Mouse (Mus musculus) limb, embryonic 11.5 days (tissue): Measurements from ENCODE around the gene Hydin. TPM values are rescaled to one million over a fixed set of nuclear protein-coding genes. Genes with fewer than 3 reads are reported as not detected.

ENCODE experiments used
- ATAC-seq: fragments of 200-750 bp; cut with Nextera tagmentation; 2 replicates; pipeline ENCODE4 v1.8.0; 2017; ENCODE audit warnings: low read depth; ENCODE audit not compliant: insufficient number of reproducible peaks, low FRiP score, low TSS enrichment
- DNase-seq: peaks from one replicate; pipeline ENCODE4 v3.0.0-alpha.2; 2015; ENCODE audit warnings: low spot score
- H3K27ac ChIP-seq: fragments of 300-500 bp; sonication (generic); replicated peaks from 2 replicates; pipeline ENCODE4 v1.5.1; 2014; ENCODE audit warnings: low read depth, mild to moderate bottlenecking, low read length
- H3K27me3 ChIP-seq: fragments of 300-500 bp; sonication (generic); 2 replicates; pipeline ENCODE4 v1.6.1; 2014; ENCODE audit warnings: mild to moderate bottlenecking, low read length, mixed read lengths; ENCODE audit not compliant: control insufficient read depth, insufficient read depth
- H3K36me3 ChIP-seq: fragments of 300-500 bp; sonication (generic); 2 replicates; pipeline ENCODE4 v1.6.1; 2014; ENCODE audit warnings: mild to moderate bottlenecking, low read length, moderate library complexity, mixed read lengths; ENCODE audit not compliant: control insufficient read depth, insufficient read depth
- H3K4me1 ChIP-seq: fragments of 300-500 bp; sonication (generic); 2 replicates; pipeline ENCODE4 v1.6.1; 2014; ENCODE audit warnings: low read length, mixed read lengths; ENCODE audit not compliant: control insufficient read depth, insufficient read depth
- H3K4me2 ChIP-seq: fragments of 300-500 bp; sonication (generic); 2 replicates; pipeline ENCODE4 v1.6.1; 2014; ENCODE audit warnings: low read depth, mild to moderate bottlenecking, moderate library complexity; ENCODE audit not compliant: severe bottlenecking
- H3K4me3 ChIP-seq: fragments of 300-500 bp; sonication (generic); 2 replicates; pipeline ENCODE4 v1.5.1; 2014; ENCODE audit warnings: low read depth, low read length
- H3K9ac ChIP-seq: fragments of 300-500 bp; sonication (generic); 2 replicates; pipeline ENCODE4 v1.6.1; 2014; ENCODE audit warnings: mild to moderate bottlenecking, low read length
- H3K9me3 ChIP-seq: fragments of 300-500 bp; sonication (generic); 2 replicates; pipeline ENCODE4 v1.6.1; 2016; ENCODE audit warnings: low read length; ENCODE audit not compliant: control insufficient read depth
- WGBS: fragments of 180-500 bp; shearing (Covaris S2); extraction: QIAGEN DNeasy Blood & Tissue Kit; methylation state at CpG from one replicate; pipeline ENCODE4 v1.1.7; 2014; 5-methylcytosine and 5-hydroxymethylcytosine counted together
- polyA plus RNA-seq: library from polyadenylated mRNA; unstranded; fragments of >200 nt; fragmentation: Nextera tagmentation; extraction: Ambion mirVana; gene quantifications from 2 replicates; pipeline ENCODE4 v1.2.1, GENCODE M21; 2014

Hydin gene
- polyA plus RNA-seq, 1 experiment from 2014 or later: not detected

GRCm38 (mm10) chr8:110619208-110619574, 352.4 kb downstream of the Hydin start:
- H3K4me1 ChIP-seq: peaks cover 7% of the 10 kb centered on the region; the same call in 1 of the 2 replicates
- ATAC-seq: no peak
- H3K9me3 ChIP-seq: no peaks in the 10 kb centered on the region
- H3K27me3 ChIP-seq: no peaks in the 10 kb centered on the region
- no peak overlapping the region for H3K27ac ChIP-seq
- no peak for DNase-seq
- WGBS: 27% methylated on average over 8 of the region's 8 CpGs
- peak overlapping the region; percentile 95 for H3K4me3 ChIP-seq
- H3K36me3 ChIP-seq: no peaks in the 10 kb centered on the region
- peak overlapping the region; percentile 68 for H3K9ac ChIP-seq
- H3K4me2 ChIP-seq: peak overlapping the region; percentile 79

GRCm38 (mm10) chr8:110619919-110620318, 353.1 kb downstream of the Hydin start:
- DNase-seq: no peak
- Histone ChIP-seq H3K36me3 (no peaks in the 10 kb centered on the region), H3K27me3 (no peaks in the 10 kb centered on the region), H3K27ac (no peak overlapping the region), H3K4me1 (peaks cover 7% of the 10 kb centered on the region; the same call in 1 of the 2 replicates), H3K9ac (no peak overlapping the region), H3K4me3 (no peak overlapping the region), H3K9me3 (no peaks in the 10 kb centered on the region), H3K4me2 (0 out of 2 replicates have a peak overlapping the region, but pooled peaks have one; percentile 79)
- 92% methylated on average over 5 of the region's 5 CpGs for WGBS
- no peak for ATAC-seq

DNA sequence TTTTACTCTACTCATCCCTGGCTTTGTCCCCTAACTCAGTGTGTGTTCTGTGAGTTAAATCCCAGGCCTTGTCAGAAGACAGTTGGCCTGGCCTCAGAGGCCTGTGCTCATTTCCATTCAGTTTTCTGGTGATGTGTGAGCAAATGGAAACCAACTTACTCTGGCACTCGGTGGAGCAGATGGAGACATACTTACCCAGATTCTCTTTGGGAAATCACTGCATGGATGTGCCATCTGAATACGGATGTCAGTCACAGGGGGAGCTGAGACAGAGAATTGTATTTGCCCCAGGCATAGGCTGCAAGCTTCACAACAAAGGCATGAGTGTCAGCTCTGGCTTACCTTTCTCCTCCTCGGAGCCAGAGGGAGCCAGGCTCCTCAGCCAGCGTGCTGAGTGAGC, 359.7 kb downstream of the Hydin start:
- Histone ChIP-seq H3K27me3 (no peaks in the 10 kb centered on the region), H3K27ac (no peak overlapping the region), H3K9me3 (no peaks in the 10 kb centered on the region), H3K4me3 (no peak overlapping the region), H3K4me2 (no peak overlapping the region), H3K36me3 (no peaks in the 10 kb centered on the region), H3K4me1 (no peaks in the 10 kb centered on the region), H3K9ac (no peak overlapping the region)
- WGBS: 84% methylated on average over 4 of the region's 4 CpGs
- no peak for ATAC-seq
- DNase-seq: no peak

- H3K4me3 ChIP-seq: no peak overlapping the region
- DNase-seq (peak; percentile 72), ATAC-seq (no peak)
- WGBS: 67% methylated on average over 9 of the region's 9 CpGs
- H3K27me3 ChIP-seq: no peaks in the 10 kb centered on the region
- no peaks in the 10 kb centered on the region for H3K9me3 ChIP-seq
- H3K36me3 ChIP-seq: peaks cover 15% of the 10 kb centered on the region; the same call in 1 of the 2 replicates
- no peaks in the 10 kb centered on the region for H3K4me1 ChIP-seq
- H3K4me2 ChIP-seq: no peak overlapping the region
- no peak overlapping the region for H3K9ac ChIP-seq
- no peak overlapping the region for H3K27ac ChIP-seq
These were observed 362.7 kb downstream of the Hydin start for GRCm38 (mm10) chr8:110629245-110630063.

- Histone ChIP-seq H3K4me1 (no peaks in the 10 kb centered on the region), H3K9me3 (no peaks in the 10 kb centered on the region), H3K36me3 (peaks cover 15% of the 10 kb centered on the region; the same call in 1 of the 2 replicates), H3K4me2 (no peak overlapping the region), H3K4me3 (no peak overlapping the region), H3K27me3 (no peaks in the 10 kb centered on the region), H3K9ac (no peak overlapping the region), H3K27ac (no peak overlapping the region)
- 94% methylated on average over 3 of the region's 3 CpGs for WGBS
- ATAC-seq (no peak), DNase-seq (no peak)
These were observed 363.3 kb downstream of the Hydin start for GRCm38 (mm10) chr8:110630079-110630478.

DNA sequence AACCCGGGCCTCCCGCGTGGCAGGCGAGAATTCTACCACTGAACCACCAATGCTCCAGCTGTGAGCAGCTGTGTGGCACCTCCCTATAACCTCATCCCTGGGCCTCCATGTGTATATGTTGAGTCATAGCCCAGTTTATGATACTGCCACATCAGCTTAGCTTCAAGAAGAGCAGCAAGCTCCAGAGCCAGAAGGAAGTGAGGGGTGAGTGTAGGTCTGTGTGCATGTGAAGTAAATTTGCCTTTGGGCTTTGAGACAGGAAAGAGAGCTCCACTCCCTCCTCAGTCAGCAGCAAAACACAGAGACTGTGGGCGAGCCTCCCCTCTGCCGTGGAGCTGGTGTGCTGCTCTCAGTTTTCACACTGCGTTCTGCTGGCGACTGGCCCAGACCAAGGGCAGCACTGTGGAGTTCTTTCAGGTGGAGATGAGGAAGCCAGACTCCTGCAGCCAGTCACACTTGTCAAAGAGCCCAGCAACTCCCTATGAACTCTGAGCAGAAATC, 363.8 kb downstream of the Hydin start:
- no peaks in the 10 kb centered on the region for H3K9me3 ChIP-seq
- H3K4me1 ChIP-seq: no peaks in the 10 kb centered on the region
- DNase-seq: peak; percentile 27
- peaks cover 16% of the 10 kb centered on the region for H3K36me3 ChIP-seq
- no peak overlapping the region for H3K27ac ChIP-seq
- no peak overlapping the region for H3K4me3 ChIP-seq
- H3K27me3 ChIP-seq: no peaks in the 10 kb centered on the region
- whole genome bisulfite sequencing: 85% methylated on average over 8 of the region's 8 CpGs
- no peak for ATAC-seq
- H3K4me2 ChIP-seq: no peak overlapping the region
- H3K9ac ChIP-seq: no peak overlapping the region

GRCm38 (mm10) chr8:110631201-110631600, 364.4 kb downstream of the Hydin start:
- H3K4me1 ChIP-seq: no peaks in the 10 kb centered on the region
- no peaks in the 10 kb centered on the region for H3K9me3 ChIP-seq
- ATAC-seq (no peak), DNase-seq (peak; percentile 24)
- H3K4me3 ChIP-seq: no peak overlapping the region
- no peak overlapping the region for H3K27ac ChIP-seq
- no peak overlapping the region for H3K9ac ChIP-seq
- H3K36me3 ChIP-seq: peaks cover 21% of the 10 kb centered on the region
- WGBS: 94% methylated on average over 7 of the region's 7 CpGs
- H3K4me2 ChIP-seq: no peak overlapping the region
- H3K27me3 ChIP-seq: no peaks in the 10 kb centered on the region

GRCm38 (mm10) chr8:110633814-110634213, 367.0 kb downstream of the Hydin start:
- DNase-seq (no peak), ATAC-seq (no peak)
- Histone ChIP-seq H3K27ac (no peak overlapping the region), H3K9ac (no peak overlapping the region), H3K27me3 (no peaks in the 10 kb centered on the region), H3K36me3 (peaks cover 27% of the 10 kb centered on the region), H3K9me3 (no peaks in the 10 kb centered on the region), H3K4me2 (no peak overlapping the region), H3K4me1 (no peaks in the 10 kb centered on the region), H3K4me3 (no peak overlapping the region)
- WGBS: 92% methylated on average over 3 of the region's 3 CpGs
